Mouse (Mus musculus): ENCODE results near the gene Tmem167b.
"Not testable (repeated sequence)": the region's sequence is repeated elsewhere in the genome, so short reads cannot be mapped to it uniquely, and the experiment has no call there.

The Tmem167b gene

DNA sequence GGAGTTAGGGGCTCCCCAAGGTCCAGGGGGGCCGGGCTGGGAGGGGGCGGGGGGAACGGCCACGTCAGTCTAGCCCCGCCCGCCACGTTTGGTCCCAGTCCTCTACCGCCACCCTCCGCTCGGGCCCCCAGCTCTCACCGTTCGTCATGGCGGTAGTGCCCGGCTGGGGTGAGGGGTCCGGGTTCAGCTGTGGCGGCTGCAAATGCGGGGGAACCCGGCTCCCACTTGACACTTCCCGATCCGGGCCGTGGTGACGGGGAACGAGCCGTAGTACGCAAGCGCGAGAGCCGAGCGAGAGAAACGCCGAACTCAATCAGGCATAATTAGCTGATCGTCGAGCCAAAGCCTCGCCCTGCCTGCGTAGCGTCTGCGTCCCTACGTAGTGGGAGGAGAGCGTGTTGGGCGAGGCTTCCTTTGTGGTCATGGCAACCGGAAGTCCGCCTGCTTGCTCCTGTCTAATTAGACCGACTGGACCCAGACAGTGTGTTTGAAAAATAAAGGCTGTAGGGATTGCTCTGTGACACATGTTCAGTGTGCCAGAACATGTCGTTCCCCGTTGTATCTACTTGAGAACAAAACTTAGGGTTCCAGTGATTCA is at the start of gene Tmem167b:
Tmem167b (minus strand) TSS at position 334 of the 598 bp plus-strand sequence.
- peak; percentile 96 for DNase-seq (ENCODE audit: extremely low spot score, low spot score)

DNA sequence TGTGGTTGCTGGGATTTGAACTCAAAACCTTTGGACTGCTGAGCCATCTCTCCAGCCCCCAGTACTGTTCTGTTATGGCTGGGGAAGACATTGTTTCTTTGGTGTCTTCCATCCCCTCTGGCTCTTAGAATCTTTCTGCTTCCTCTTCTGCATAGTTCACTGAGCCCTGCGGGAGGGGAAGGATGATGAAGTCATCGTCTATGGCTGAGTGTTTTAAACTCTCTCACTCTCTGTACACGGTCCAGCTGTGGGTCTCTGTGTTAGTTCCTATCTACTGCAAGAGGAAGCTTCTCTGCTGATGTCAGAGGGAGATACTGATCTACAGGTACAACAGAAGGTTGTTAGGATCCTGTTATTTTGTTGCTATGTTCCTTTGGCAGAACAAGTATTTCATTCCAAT is 46.6 kb upstream of the Tmem167b start:
- no peak for DNase-seq (ENCODE audit: extremely low spot score, low spot score)

DNA sequence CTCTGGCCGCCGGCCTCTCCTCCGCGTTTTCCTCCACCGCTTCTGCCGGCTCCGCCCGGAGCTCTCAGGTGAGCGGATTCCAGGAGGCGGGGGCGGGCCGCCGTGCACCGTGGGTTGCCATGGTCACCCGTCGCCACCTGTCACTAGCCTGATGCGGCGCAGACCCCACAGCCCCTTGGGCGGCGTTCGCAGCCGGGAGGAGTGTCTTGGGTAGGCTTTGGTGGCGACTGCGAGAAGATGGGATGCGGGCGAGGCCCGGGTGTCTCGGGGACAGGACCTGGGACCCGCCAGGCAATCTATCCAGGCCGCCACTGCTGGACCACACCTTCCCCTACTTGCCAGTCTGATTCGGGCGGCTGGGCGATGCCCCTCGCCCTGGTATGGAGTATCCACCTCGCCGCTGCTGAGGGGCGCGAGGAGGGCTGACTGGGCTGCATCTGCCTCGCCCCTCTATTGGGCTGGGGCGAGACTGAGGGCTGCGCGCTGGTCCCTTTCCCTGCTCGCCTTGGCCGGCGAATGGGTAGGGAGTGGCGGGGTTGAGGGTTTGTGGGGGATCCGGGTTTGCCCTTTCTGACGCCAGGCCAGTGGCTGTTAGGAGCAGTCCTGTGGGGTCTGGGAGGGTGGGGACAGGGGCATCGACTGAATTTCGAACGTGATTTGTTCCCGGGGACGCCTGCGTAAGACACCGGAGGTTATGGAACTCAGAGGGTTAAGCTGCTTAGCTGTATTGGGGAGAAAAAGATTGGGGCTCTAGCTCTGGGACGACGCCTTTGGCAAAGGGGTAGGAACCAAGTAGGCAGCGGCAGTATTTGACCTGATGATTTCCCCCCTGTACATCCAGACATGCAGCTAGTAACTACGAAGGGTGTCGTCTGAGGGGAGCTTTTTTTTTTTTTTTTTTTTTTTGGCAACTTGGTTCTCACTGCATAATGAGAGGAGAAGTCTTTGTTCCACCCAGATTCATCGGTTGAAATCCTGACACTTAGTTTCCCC is 29.6 kb upstream of the Tmem167b start:
- no peak for DNase-seq (ENCODE audit: extremely low spot score, low spot score)

- DNase-seq (ENCODE audit: extremely low spot score, low spot score) = peak; percentile 96
These were observed 28.7 kb upstream of the Tmem167b start, which contains the start of gene Wdr47 for GRCm38 (mm10) chr3:108590786-108591529. Gene Wdr47, plus strand, starts transcription at chr3:108591279.

DNA sequence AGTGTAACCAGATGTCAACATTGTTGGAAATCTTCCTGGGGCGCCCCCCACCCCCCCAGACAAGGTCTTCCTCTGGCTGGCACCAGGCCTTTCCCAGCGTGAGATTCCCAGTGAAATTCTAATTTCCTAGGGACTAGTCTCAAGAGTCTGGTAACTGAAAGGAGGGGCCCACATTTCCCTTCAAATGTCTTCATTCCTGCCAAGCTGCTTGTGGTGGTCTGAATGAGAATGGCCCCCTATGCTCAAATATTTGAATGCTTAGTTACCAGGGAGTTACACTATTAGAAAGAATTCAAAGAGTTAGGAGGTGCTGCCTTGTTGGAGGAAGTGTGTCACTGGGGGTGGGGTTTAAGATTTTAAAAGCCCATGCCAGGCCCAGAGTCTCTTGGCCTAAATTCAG is 26.2 kb upstream of the Tmem167b start:
- no peak for DNase-seq (ENCODE audit: extremely low spot score, low spot score)

DNA sequence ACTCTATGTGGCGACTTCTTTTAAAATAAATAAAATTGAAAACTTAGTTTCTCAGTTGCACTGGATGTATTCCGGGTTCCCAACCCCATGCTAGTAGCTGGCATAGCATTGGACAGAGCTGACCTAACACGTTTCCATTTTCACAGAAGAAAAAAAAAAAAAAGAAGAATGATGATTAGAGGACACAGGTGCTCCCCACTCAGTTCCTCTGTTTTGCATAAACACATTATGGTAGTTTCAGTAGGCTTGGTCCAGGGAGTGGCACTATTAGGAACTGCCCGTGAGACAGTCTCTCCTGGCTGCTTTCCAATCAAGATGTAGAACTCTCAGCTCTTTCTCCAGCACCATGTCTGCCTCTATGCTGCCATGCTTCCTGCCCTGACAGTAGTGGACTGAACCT is 22.3 kb upstream of the Tmem167b start:
- no peak for DNase-seq (ENCODE audit: extremely low spot score, low spot score)

- no peak for DNase-seq (ENCODE audit: extremely low spot score, low spot score)
These were observed 11.8 kb upstream of the Tmem167b start for GRCm38 (mm10) chr3:108574018-108574417.

- DNase-seq (ENCODE audit: extremely low spot score, low spot score) = no peak
These were observed 10.2 kb upstream of the Tmem167b start for GRCm38 (mm10) chr3:108572309-108573010.

DNA sequence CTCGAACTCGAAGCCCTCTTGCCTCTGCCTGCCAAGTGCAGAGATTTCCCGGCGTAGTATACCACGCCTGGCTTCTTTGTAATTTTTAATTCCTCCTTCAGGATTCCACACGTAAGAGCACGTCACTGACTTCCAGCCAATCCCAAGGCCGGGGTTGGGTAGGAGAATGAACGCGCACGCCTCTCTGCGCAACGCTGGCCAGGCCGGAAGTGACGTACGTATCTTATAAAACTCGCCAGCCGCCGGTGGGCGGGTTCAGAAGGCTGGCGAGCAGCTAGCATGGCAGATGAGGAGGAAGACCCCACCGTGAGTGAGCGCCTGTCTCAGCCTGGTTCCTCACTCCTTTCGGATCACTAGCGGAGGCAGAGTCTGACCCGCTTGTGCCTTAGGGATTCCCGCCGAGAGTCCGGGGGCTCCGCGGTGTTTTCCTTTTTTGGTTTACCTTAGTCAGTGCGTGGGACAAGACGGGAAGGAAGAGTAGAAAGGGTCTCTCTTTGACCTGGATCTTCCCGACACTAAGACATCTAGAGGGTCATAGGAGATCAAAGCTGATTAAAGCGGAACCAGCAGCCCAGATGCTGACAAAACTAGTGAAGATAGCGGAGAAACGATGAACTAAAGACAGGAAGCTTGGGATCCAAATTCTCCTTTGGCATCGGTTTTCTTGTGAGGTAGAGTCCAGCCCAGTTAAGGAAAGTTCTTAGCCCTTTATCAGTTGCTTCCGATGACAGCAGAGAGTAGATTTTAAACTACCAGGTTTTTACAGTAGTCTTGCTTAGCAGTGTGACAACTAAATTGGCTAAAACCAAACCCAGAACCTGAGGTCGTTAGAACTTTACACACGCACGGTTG is 9.4 kb upstream of the Tmem167b start, which contains the start of gene Taf13:
Taf13 (plus strand) TSS at position 256 of the 852 bp plus-strand sequence.
- DNase-seq (ENCODE audit: extremely low spot score, low spot score) = peak; percentile 95

GRCm38 (mm10) chr3:108570813-108571212 is 8.5 kb upstream of the Tmem167b start:
- no peak for DNase-seq (ENCODE audit: extremely low spot score, low spot score)

GRCm38 (mm10) chr3:108569636-108570035 is 7.4 kb upstream of the Tmem167b start:
- not testable (repeated sequence) for DNase-seq (ENCODE audit: extremely low spot score, low spot score)

- peak; percentile 33 for DNase-seq (ENCODE audit: extremely low spot score, low spot score)
These were observed 6.0 kb upstream of the Tmem167b start for GRCm38 (mm10) chr3:108567990-108568877.

DNA sequence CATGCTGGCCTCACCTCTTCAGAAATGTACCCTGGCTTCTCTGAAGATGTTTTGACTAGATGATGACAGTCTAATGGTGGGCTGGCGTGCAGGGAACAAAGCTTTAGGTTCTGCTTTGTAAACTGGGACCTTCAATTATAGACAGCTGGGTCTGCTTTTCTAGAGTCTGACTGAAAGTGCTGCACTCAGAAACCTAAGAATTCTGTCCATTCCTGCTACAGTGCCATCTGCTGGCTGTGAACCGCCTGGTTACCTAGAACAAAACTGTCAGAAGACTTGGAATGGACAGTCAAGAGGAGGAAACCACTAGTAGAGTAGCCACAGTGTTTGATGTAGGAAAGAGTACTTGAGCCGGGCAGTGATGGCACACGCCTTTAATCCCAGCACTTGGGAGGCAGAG is 1.0 kb upstream of the Tmem167b start:
- peak; percentile 79 for DNase-seq (ENCODE audit: extremely low spot score, low spot score)

- no peak for DNase-seq (ENCODE audit: extremely low spot score, low spot score)
These were observed 558 bp upstream of the Tmem167b start for GRCm38 (mm10) chr3:108562777-108563271.

DNA sequence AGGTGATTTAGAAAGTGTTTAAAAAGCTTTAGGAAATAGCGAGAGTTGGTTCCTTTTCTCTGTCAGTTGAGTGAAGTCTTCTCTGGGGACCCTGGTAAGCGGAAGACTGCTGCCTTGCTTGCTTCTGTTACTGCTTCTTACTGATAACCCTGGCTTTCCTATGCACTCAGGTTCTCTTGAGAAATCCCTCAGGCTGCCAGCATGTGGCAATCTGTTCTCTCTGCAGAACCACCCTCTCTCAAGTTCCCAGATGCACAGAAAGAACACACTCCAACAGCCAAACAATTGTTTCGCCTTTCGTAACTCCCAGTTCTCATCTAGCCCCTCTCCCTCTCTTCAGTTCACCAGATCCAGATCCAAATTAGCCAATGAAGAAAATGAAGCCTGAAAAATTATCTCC is 4.4 kb downstream of the Tmem167b start:
- DNase-seq (ENCODE audit: extremely low spot score, low spot score) = no peak

- peak; percentile 92 for DNase-seq (ENCODE audit: extremely low spot score, low spot score)
These were observed 7.5 kb downstream of the Tmem167b start for GRCm38 (mm10) chr3:108554587-108555312.

DNA sequence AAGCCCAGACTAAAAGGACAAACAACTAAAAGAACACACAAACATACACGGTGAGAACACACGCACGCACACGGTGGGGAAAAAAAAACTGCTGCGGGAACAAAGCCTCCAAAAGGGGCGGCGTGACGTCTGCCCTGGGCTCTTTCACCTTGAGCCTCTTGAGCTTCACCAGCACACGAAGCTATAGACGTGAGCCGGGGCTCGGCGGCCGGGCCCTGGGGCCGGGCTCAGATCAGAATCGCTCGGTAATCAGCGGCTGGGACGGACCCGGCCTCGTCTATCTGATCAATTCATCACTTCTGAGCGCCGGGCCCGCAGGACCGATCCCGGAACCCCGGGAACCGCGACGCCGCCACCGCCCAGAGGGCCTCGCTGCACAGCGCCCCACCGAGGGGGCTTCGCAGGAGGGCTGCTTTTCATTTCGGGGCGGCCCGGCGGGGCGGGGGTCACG is 8.1 kb downstream of the Tmem167b start:
- no peak for DNase-seq (ENCODE audit: extremely low spot score, low spot score)

GRCm38 (mm10) chr3:108542299-108542698 is 20.0 kb downstream of the Tmem167b start:
- DNase-seq (ENCODE audit: extremely low spot score, low spot score) = no peak

Measured in neural tube, embryonic 10.5 days (tissue).